ENCODE assay signal across 19 mouse cellular contexts in genomic region chr12:57400186-57400585, GRCm38 (mm10).
"Had no signal": no experiment of that assay in that cellular context is flagged by ENCODE, and none has a peak within 500 bp of the region (broad histone marks: within the 10 kb centered on the region; RNA-seq: fewer than 3 reads in every experiment).

No protein-coding gene starts in this region.

- DNase-seq: kidney, adult 8-10 months; kidney, postnatal 10 days; kidney, postnatal 4 days; left cerebral cortex, postnatal 4 days; right cerebral cortex, postnatal 25 days; spleen, adult 18-20 months; thymus, postnatal 25 days had no signal

- H3K27me3 ChIP-seq: kidney, embryonic 15.5 days; limb, embryonic 12.5 days; limb, embryonic 15.5 days; stomach, embryonic 15.5 days had no signal

- H3K36me3 ChIP-seq: kidney, embryonic 15.5 days; limb, embryonic 12.5 days; limb, embryonic 15.5 days; midbrain, embryonic 10.5 days; stomach, embryonic 15.5 days had no signal

- H3K4me1 ChIP-seq: kidney, embryonic 15.5 days; limb, embryonic 12.5 days; limb, embryonic 15.5 days; stomach, embryonic 15.5 days had no signal

- H3K9ac ChIP-seq: kidney, embryonic 15.5 days; limb, embryonic 12.5 days; limb, embryonic 15.5 days; liver, embryonic 14.5 days; lung, embryonic 14.5 days; stomach, embryonic 15.5 days had no signal

- H3K4me3 ChIP-seq: kidney, embryonic 15.5 days; limb, embryonic 12.5 days; limb, embryonic 15.5 days; stomach, embryonic 15.5 days had no signal

- ATAC-seq: intestine, postnatal 0 days; liver, postnatal 0 days; lung, postnatal 0 days had no signal

- H3K27ac ChIP-seq: kidney, embryonic 15.5 days; limb, embryonic 12.5 days; limb, embryonic 15.5 days; liver, embryonic 14.5 days; macrophage; stomach, embryonic 15.5 days had no signal

- H3K4me2 ChIP-seq: kidney, embryonic 15.5 days; limb, embryonic 12.5 days; limb, embryonic 15.5 days; liver, embryonic 11.5 days; lung, embryonic 14.5 days; stomach, embryonic 15.5 days had no signal

- H3K9me3 ChIP-seq: kidney, embryonic 15.5 days; limb, embryonic 12.5 days; limb, embryonic 15.5 days; midbrain, embryonic 10.5 days; stomach, embryonic 15.5 days had no signal
